Mouse (Mus musculus) heart, postnatal 36 days (tissue): ENCODE data around the gene 2610528J11Rik. TPM values are rescaled to one million over a fixed set of nuclear protein-coding genes. Genes with fewer than 3 reads are reported as not detected.
"Not testable (repeated sequence)": the region's sequence is repeated elsewhere in the genome, so short reads cannot be mapped to it uniquely, and the experiment has no call there.

ENCODE experiments used
- DNase-seq, 2 experiments: peaks; one replicate each; pipeline ENCODE4 v3.0.0; 2021 to 2022
- intact Hi-C: fragments of 180-260 bp; cut with DNase I; formaldehyde crosslinking; loops from one replicate; pipeline ENCODE4 v1.15.1; 2025
- total RNA-seq, 2 experiments: library from RNA; stranded (reverse); gene quantifications; 2 replicates each; pipeline ENCODE4 v1.2.3; 2021

The 2610528J11Rik gene
- not detected for total RNA-seq

- intact Hi-C loops, result no loop called here
- no peak for DNase-seq
Observed at GRCm38 (mm10) chr4:118526408-118527334, at the start of gene 2610528J11Rik. Gene 2610528J11Rik (plus strand): TSS chr4:118526999.

- DNase-seq, result peak; percentile 69 to 70
- intact Hi-C loops, result loop anchor here (5.0 kb wide), 2 partner anchors 42 to 62 kb away; partner anchors contain the start of gene Elovl1
Observed at GRCm38 (mm10) chr4:118489717-118490132, 37.1 kb upstream of the 2610528J11Rik start, which contains the start of gene Tie1. Gene Tie1 (minus strand): TSS chr4:118490061.

- DNase-seq, result no peak
- intact Hi-C loops, result no loop called here
Observed at GRCm38 (mm10) chr4:118490461-118490860, 36.3 kb upstream of the 2610528J11Rik start.

GRCm38 (mm10) chr4:118500171-118500724 is 26.6 kb upstream of the 2610528J11Rik start:
- intact Hi-C loops, result no loop called here
- peak; percentile 31 to 40 for DNase-seq

GRCm38 (mm10) chr4:118500792-118501191 is 26.0 kb upstream of the 2610528J11Rik start:
- DNase-seq, result no peak

GRCm38 (mm10) chr4:118505551-118505950 is 21.2 kb upstream of the 2610528J11Rik start:
- peak in 1 of 2 experiments; percentile 16 for DNase-seq
- intact Hi-C loops, result no loop called here

More at GRCm38 (mm10) chr4:118500792-118501191, 26.0 kb upstream of the 2610528J11Rik start:
- intact Hi-C loops, result no loop called here

GRCm38 (mm10) chr4:118507171-118507570 is 19.6 kb upstream of the 2610528J11Rik start:
- DNase-seq, intact Hi-C loops: not testable (repeated sequence)

GRCm38 (mm10) chr4:118509050-118509449 is 17.7 kb upstream of the 2610528J11Rik start:
- intact Hi-C loops, result no loop called here
- peak in 1 of 2 experiments; percentile 13 for DNase-seq

- peak; percentile 31 to 32 for DNase-seq
- intact Hi-C loops, result loop anchor here (2.0 kb wide), 1 partner anchor 70 kb away; no protein-coding TSS in a partner anchor
Observed at GRCm38 (mm10) chr4:118516699-118517496, 9.9 kb upstream of the 2610528J11Rik start.

- intact Hi-C loops, result loop anchor here (2.0 kb wide), 1 partner anchor 71 kb away; no protein-coding TSS in a partner anchor
- DNase-seq, result no peak
Observed at GRCm38 (mm10) chr4:118517497-118518146, 9.2 kb upstream of the 2610528J11Rik start.

GRCm38 (mm10) chr4:118518208-118518607 is 8.6 kb upstream of the 2610528J11Rik start:
- no peak for DNase-seq
- intact Hi-C loops, result no loop called here

GRCm38 (mm10) chr4:118522248-118522647 is 4.6 kb upstream of the 2610528J11Rik start:
- DNase-seq, result no peak
- intact Hi-C loops, result no loop called here

GRCm38 (mm10) chr4:118523976-118524375 is 2.8 kb upstream of the 2610528J11Rik start:
- intact Hi-C loops, result no loop called here
- DNase-seq, result no peak

- intact Hi-C loops, result no loop called here
- DNase-seq, result no peak
Observed at GRCm38 (mm10) chr4:118525779-118526178, 1.0 kb upstream of the 2610528J11Rik start.

- intact Hi-C loops, result no loop called here
Observed at GRCm38 (mm10) chr4:118527335-118527681, 509 bp downstream of the 2610528J11Rik start.

GRCm38 (mm10) chr4:118527720-118528119 is 921 bp downstream of the 2610528J11Rik start:
- no peak for DNase-seq
- intact Hi-C loops, result no loop called here

More at GRCm38 (mm10) chr4:118527335-118527681, 509 bp downstream of the 2610528J11Rik start:
- DNase-seq, result no peak

- no peak for DNase-seq
- intact Hi-C loops, result no loop called here
Observed at GRCm38 (mm10) chr4:118532663-118533062, 5.9 kb downstream of the 2610528J11Rik start.

- DNase-seq, result no peak
- intact Hi-C loops, result no loop called here
Observed at GRCm38 (mm10) chr4:118533156-118533555, 6.4 kb downstream of the 2610528J11Rik start.

GRCm38 (mm10) chr4:118533605-118534004 is 6.8 kb downstream of the 2610528J11Rik start:
- intact Hi-C loops, result no loop called here
- DNase-seq, result no peak

GRCm38 (mm10) chr4:118535610-118536009 is 8.8 kb downstream of the 2610528J11Rik start:
- no peak for DNase-seq
- intact Hi-C loops, result no loop called here
